Mouse (Mus musculus) hindbrain, postnatal 0 days (tissue): ENCODE data around the gene Nptx1. TPM values are rescaled to one million over a fixed set of nuclear protein-coding genes. Genes with fewer than 3 reads are reported as not detected.
A peak's percentile ranks its signal among the peaks of the same experiment; 100 is the strongest.

Source experiments
- ATAC-seq: fragments of 200-750 bp; cut with Nextera tagmentation; 2 replicates; pipeline ENCODE4 v1.8.0; 2017; ENCODE audit warnings: mild to moderate bottlenecking, moderate TSS enrichment, moderate library complexity
- DNase-seq: peaks from one replicate; pipeline ENCODE4 v3.0.0-alpha.2; 2015; ENCODE audit warnings: low spot score
- H3K27ac ChIP-seq: fragments of 300-500 bp; sonication (generic); 2 replicates; pipeline ENCODE4 v1.5.1; 2014; ENCODE audit warnings: mild to moderate bottlenecking
- H3K27me3 ChIP-seq: fragments of 300-500 bp; sonication (generic); 2 replicates; pipeline ENCODE4 v1.6.1; 2014; ENCODE audit warnings: low read length, mixed read lengths; ENCODE audit not compliant: insufficient read depth
- H3K36me3 ChIP-seq: fragments of 300-500 bp; sonication (generic); 2 replicates; pipeline ENCODE4 v1.6.1; 2014; ENCODE audit warnings: low read length, mixed read lengths; ENCODE audit not compliant: insufficient read depth
- H3K4me1 ChIP-seq: fragments of 300-500 bp; sonication (generic); 2 replicates; pipeline ENCODE4 v1.6.1; 2014; ENCODE audit warnings: antibody characterized with exemption, low read length, mixed read lengths; ENCODE audit not compliant: insufficient read depth
- H3K4me2 ChIP-seq: fragments of 300-500 bp; sonication (generic); 2 replicates; pipeline ENCODE4 v1.6.1; 2014; ENCODE audit warnings: low read depth, mild to moderate bottlenecking, low read length, moderate library complexity, mixed read lengths
- H3K4me3 ChIP-seq: fragments of 300-500 bp; sonication (generic); 2 replicates; pipeline ENCODE4 v1.5.1; 2014; ENCODE audit warnings: low read length
- H3K9ac ChIP-seq: fragments of 300-500 bp; sonication (generic); replicated peaks from 2 replicates; pipeline ENCODE4 v1.6.1; 2014; ENCODE audit warnings: mild to moderate bottlenecking, low read length, moderate library complexity, mixed read lengths
- H3K9me3 ChIP-seq: fragments of 300-500 bp; sonication (generic); 2 replicates; pipeline ENCODE4 v1.6.1; 2016; ENCODE audit warnings: low read length, mixed read lengths
- CTCF ChIP-seq: IDR thresholded peaks from 2 replicates; pipeline ENCODE4 v1.5.1; 2016; ENCODE audit warnings: antibody characterized with exemption, control low read depth, low read depth
- WGBS: fragments of 180-500 bp; shearing (Covaris S2); extraction: QIAGEN DNeasy Blood & Tissue Kit; methylation state at CpG from one replicate; pipeline ENCODE4 v1.1.7; 2014; 5-methylcytosine and 5-hydroxymethylcytosine counted together
- polyA plus RNA-seq: library from polyadenylated mRNA; unstranded; fragments of >200 nt; fragmentation: Nextera tagmentation; extraction: Ambion mirVana; gene quantifications from 2 replicates; pipeline ENCODE4 v1.2.1, GENCODE M21; 2015
- total RNA-seq: library from RNA; depleted of rRNA; stranded (reverse); fragments of >200 nt; gene quantifications from 2 replicates; pipeline ENCODE4 v1.2.3, GENCODE M21; 2014

The Nptx1 gene
- total and polyA plus RNA-seq, 2 experiments from 2014 or later = 10.1 to 27.0 TPM

- H3K27ac ChIP-seq = no peak overlapping the region
- TF ChIP-seq CTCF = no peak
- peaks cover 29% of the 10 kb centered on the region for H3K4me1 ChIP-seq
- H3K4me2 ChIP-seq = no peak overlapping the region
- DNase-seq (no peak), ATAC-seq (no peak)
- H3K4me3 ChIP-seq = no peak overlapping the region
- no peak overlapping the region for H3K9ac ChIP-seq
- no peaks in the 10 kb centered on the region for H3K36me3 ChIP-seq
- no peaks in the 10 kb centered on the region for H3K27me3 ChIP-seq
- no peaks in the 10 kb centered on the region for H3K9me3 ChIP-seq
- 53% methylated on average over 3 of the region's 3 CpGs for WGBS
These were observed 3.9 kb upstream of the Nptx1 start for GRCm38 (mm10) chr11:119551468-119551867.

GRCm38 (mm10) chr11:119550546-119551335 lies 3.2 kb upstream of the Nptx1 start:
- Histone ChIP-seq H3K4me1 (peaks cover 33% of the 10 kb centered on the region), H3K9ac (0 out of 2 replicates have a peak overlapping the region, but pooled peaks have one; percentile 5), H3K4me2 (no peak overlapping the region), H3K27ac (no peak overlapping the region), H3K9me3 (no peaks in the 10 kb centered on the region), H3K36me3 (no peaks in the 10 kb centered on the region), H3K27me3 (no peaks in the 10 kb centered on the region), H3K4me3 (no peak overlapping the region)
- WGBS = 42% methylated on average over 10 of the region's 10 CpGs
- no peak for TF ChIP-seq CTCF
- ATAC-seq (no peak), DNase-seq (peak; percentile 61)

GRCm38 (mm10) chr11:119549371-119549811 lies 1.8 kb upstream of the Nptx1 start:
- Histone ChIP-seq H3K9me3 (no peaks in the 10 kb centered on the region), H3K27me3 (no peaks in the 10 kb centered on the region), H3K9ac (peak overlapping the region; percentile 68), H3K36me3 (no peaks in the 10 kb centered on the region), H3K4me3 (peak overlapping the region; percentile 59), H3K4me1 (peaks cover 33% of the 10 kb centered on the region), H3K27ac (0 out of 2 replicates have a peak overlapping the region, but pooled peaks have one; percentile 6), H3K4me2 (peak overlapping the region; percentile 97)
- TF ChIP-seq CTCF = no peak
- no peak for DNase-seq
- ATAC-seq = no peak
- 2% methylated on average over 43 of the region's 43 CpGs for WGBS

DNA sequence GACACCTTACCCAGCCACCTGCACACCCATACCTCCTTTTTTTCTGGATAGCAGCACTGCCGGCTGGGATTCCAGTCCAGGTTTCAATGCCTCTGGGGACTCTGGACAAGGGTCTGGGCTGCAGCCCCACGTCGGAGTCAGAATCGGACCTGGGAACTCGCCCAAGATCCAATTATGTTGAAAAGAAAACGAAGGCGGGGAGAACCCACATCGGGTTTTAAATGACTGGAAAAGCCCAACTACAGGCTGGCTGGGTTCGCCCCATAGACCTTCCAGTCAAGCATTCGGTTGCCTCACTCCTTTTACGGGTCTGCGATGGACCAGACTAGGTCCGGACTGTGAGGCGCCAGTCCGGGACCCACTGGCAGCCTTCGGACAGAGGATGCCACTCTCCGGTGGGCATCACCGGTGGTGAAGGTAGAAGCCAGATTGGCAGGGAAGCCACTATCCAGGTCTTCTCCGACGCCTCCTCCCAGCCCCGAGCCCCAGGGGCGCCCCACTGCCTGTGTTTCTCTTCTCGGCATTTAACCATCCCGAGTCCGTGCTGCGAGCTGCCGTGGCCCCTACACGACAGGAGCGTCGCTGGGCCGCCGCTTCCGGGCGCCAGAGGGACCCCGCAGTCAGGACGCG lies 1.3 kb upstream of the Nptx1 start:
- no peaks in the 10 kb centered on the region for H3K36me3 ChIP-seq
- H3K4me2 ChIP-seq = peak overlapping the region; percentile 97
- peak overlapping the region; percentile 59 for H3K4me3 ChIP-seq
- ATAC-seq (0 out of 2 replicates have a peak, but pooled peaks have one; percentile 13), DNase-seq (peak; percentile 53)
- peak overlapping the region; percentile 68 for H3K9ac ChIP-seq
- H3K27me3 ChIP-seq = no peaks in the 10 kb centered on the region
- no peaks in the 10 kb centered on the region for H3K9me3 ChIP-seq
- H3K4me1 ChIP-seq = peaks cover 33% of the 10 kb centered on the region
- WGBS = under 1% methylated on average over 37 of the region's 37 CpGs
- peak overlapping the region; percentile 6; the same call in 1 of the 2 replicates for H3K27ac ChIP-seq
- peak; percentile 28; the same call in 1 of the 2 replicates for TF ChIP-seq CTCF

- WGBS = under 1% methylated on average over 38 of the region's 39 CpGs
- Histone ChIP-seq H3K4me1 (peaks cover 32% of the 10 kb centered on the region), H3K4me3 (peak overlapping the region; percentile 59), H3K4me2 (peak overlapping the region; percentile 97), H3K9ac (peak overlapping the region; percentile 68), H3K36me3 (no peaks in the 10 kb centered on the region), H3K27ac (peak overlapping the region; percentile 64), H3K9me3 (no peaks in the 10 kb centered on the region), H3K27me3 (no peaks in the 10 kb centered on the region)
- no peak for ATAC-seq
- TF ChIP-seq CTCF = no peak
- no peak for DNase-seq
These were observed 518 bp upstream of the Nptx1 start for GRCm38 (mm10) chr11:119547951-119548591.

- DNase-seq (no peak), ATAC-seq (no peak)
- no peaks in the 10 kb centered on the region for H3K9me3 ChIP-seq
- peak overlapping the region; percentile 68 for H3K9ac ChIP-seq
- no peaks in the 10 kb centered on the region for H3K27me3 ChIP-seq
- peak overlapping the region; percentile 64; the same call in 1 of the 2 replicates for H3K27ac ChIP-seq
- peaks cover 30% of the 10 kb centered on the region for H3K4me1 ChIP-seq
- peak overlapping the region; percentile 59 for H3K4me3 ChIP-seq
- no peak for TF ChIP-seq CTCF
- no peaks in the 10 kb centered on the region; the same call in 1 of the 2 replicates for H3K36me3 ChIP-seq
- peak overlapping the region; percentile 97 for H3K4me2 ChIP-seq
- 2% methylated on average over 43 of the region's 46 CpGs for WGBS
These were observed 914 bp downstream of the Nptx1 start for GRCm38 (mm10) chr11:119546496-119547182.
